Mouse (Mus musculus): ENCODE measurements around the gene Zfp1.

DNA sequence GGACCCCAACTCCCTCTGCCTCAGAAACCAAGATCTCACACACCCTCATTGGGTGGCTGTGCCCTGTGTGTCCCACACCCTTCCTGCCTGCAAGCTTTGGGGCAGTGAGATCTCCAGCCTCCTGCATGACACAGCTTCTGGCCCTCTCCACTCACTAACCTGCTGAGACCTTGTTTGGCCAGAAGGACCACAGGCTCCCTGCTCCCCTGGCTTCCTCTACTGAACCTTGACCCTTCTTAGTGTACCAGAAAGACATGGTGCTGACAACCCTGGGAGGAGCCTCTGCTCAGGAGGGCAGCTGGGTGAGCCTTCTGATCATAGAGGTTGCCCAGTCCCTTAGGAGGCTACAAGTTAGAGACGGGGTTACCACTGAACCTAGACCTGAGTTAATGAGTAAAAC, 66.0 kb downstream of the Zfp1 start:
- TF ChIP-seq CTCF (IDR thresholded peaks at IDR 0.05; ENCODE audit: low read depth, low read length) (no peak), GATA1 (IDR thresholded peaks at IDR 0.05; ENCODE audit: borderline replicate concordance, low read length) (no peak), TAL1 (conservative IDR thresholded peaks at IDR 0.05; ENCODE audit: low read depth, low read length) (no peak), POLR2AphosphoS5 (IDR thresholded peaks at IDR 0.05; ENCODE audit: insufficient replicate concordance, low read depth, low read length) (no peak)
